9 mouse cellular contexts compared by ENCODE assay signal in genomic region chr9:120496691-120497090, GRCm38 (mm10). TPM values are rescaled to one million over a fixed set of nuclear protein-coding genes. Genes with fewer than 3 reads are reported as not detected.
DNase-seq lines count a peak whose midpoint lies in the region; ATAC-seq and TF ChIP-seq lines count a peak whose summit lies in the region.
"Had no signal": no experiment of that assay in that cellular context is flagged by ENCODE, and none has a peak within 500 bp of the region (broad histone marks: within the 10 kb centered on the region; RNA-seq: fewer than 3 reads in every experiment).

No protein-coding gene starts in this region.

- TF ChIP-seq POLR2A in small intestine, adult 2 months (IDR thresholded peaks at IDR 0.05; ENCODE audit: low read depth, low read length), result no peak

- intact Hi-C loops in gastrocnemius, postnatal 14 days (cut with DNase I; ENCODE audit: low total_unique reads), result no loop called here

- H3K9me3 ChIP-seq in heart, embryonic 12.5 days (replicated peaks), result no peaks in the 10 kb centered on the region
- no peaks in the 10 kb centered on the region for H3K9me3 ChIP-seq in lung, postnatal 0 days (ENCODE audit: low read length)

- TF ChIP-seq CTCF in lung, postnatal 0 days (IDR thresholded peaks at IDR 0.05), result peak; percentile 94
- TF ChIP-seq CTCF in small intestine, adult 2 months (IDR thresholded peaks at IDR 0.05; ENCODE audit: extremely low read depth, insufficient read length, insufficient replicate concordance, low read depth, low read length), result peak; percentile 54; the same call in 1 of the 2 replicates

- no peak overlapping the region for H3K9ac ChIP-seq in heart, embryonic 12.5 days
- no peak overlapping the region for H3K9ac ChIP-seq in lung, postnatal 0 days (replicated peaks; ENCODE audit: low read depth)

- no peak for ATAC-seq in heart, embryonic 12.5 days (ENCODE audit: insufficient number of reproducible peaks, low FRiP score)
- peak; percentile 27; the same call in 1 of the 2 replicates for ATAC-seq in lung, postnatal 0 days

- WGBS in heart, embryonic 12.5 days, result 3% methylated on average over 3 of the region's 3 CpGs
- 1% methylated on average over 3 of the region's 3 CpGs for WGBS in lung, postnatal 0 days
- 3% methylated on average over 3 of the region's 3 CpGs for WGBS in small intestine, adult 2 months

- no peak overlapping the region for H3K4me2 ChIP-seq in heart, embryonic 12.5 days
- no peak overlapping the region for H3K4me2 ChIP-seq in lung, postnatal 0 days (replicated peaks; ENCODE audit: low read depth, low read length)

- DNase-seq in heart, adult 11 months, result peak; percentile 92
- peak; percentile 70 for DNase-seq in R1 (ENCODE audit: low read depth, low spot score)
- DNase-seq in cerebellum, postnatal 4 days (ENCODE audit: low spot score in 2 of 2), result peak; percentile 43 to 75
- DNase-seq in gastrocnemius, postnatal 14 days, result peak; percentile 43
- DNase-seq in kidney, postnatal 36 days, result peak; percentile 65 to 82
- peak; percentile 80 for DNase-seq in lung, postnatal 0 days (ENCODE audit: low spot score)

- TF ChIP-seq EP300 in lung, postnatal 0 days (IDR thresholded peaks at IDR 0.05), result no peak

- H3K27ac ChIP-seq in heart, embryonic 12.5 days (ENCODE audit: poor library complexity, severe bottlenecking), result no peak overlapping the region
- H3K27ac ChIP-seq in lung, postnatal 0 days (ENCODE audit: low read length), result no peak overlapping the region
- no peak overlapping the region for H3K27ac ChIP-seq in small intestine, adult 2 months (ENCODE audit: insufficient read depth, low read depth, low read length)
- H3K27ac ChIP-seq: macrophage had no signal

- H3K4me1 ChIP-seq in heart, embryonic 12.5 days (replicated peaks), result peaks cover 17% of the 10 kb centered on the region
- H3K4me1 ChIP-seq in lung, postnatal 0 days (ENCODE audit: insufficient read depth, low read depth, low read length), result 0 out of 2 replicates have a peak, but pooled peaks cover 5% of the 10 kb centered on the region
- H3K4me1 ChIP-seq in small intestine, adult 2 months (ENCODE audit: control insufficient read depth, insufficient read depth, insufficient read length, low read length), result peaks cover 2% of the 10 kb centered on the region; the same call in 1 of the 2 replicates

- H3K4me3 ChIP-seq in heart, embryonic 12.5 days, result no peak overlapping the region
- H3K4me3 ChIP-seq in lung, postnatal 0 days (ENCODE audit: low read depth, low read length), result no peak overlapping the region
- H3K4me3 ChIP-seq in small intestine, adult 2 months (ENCODE audit: low read depth, low read length), result no peak overlapping the region

- H3K27me3 ChIP-seq in heart, embryonic 12.5 days (replicated peaks), result no peaks in the 10 kb centered on the region
- no peaks in the 10 kb centered on the region for H3K27me3 ChIP-seq in lung, postnatal 0 days (replicated peaks; ENCODE audit: insufficient read depth, low read length)
- no peaks in the 10 kb centered on the region for H3K27me3 ChIP-seq in small intestine, adult 2 months (ENCODE audit: control insufficient read depth, insufficient read depth, low read length)

- H3K36me3 ChIP-seq in heart, embryonic 12.5 days, result peaks cover 26% of the 10 kb centered on the region
- H3K36me3 ChIP-seq in lung, postnatal 0 days (ENCODE audit: insufficient read depth, low read length), result peaks cover 19% of the 10 kb centered on the region; the same call in 1 of the 2 replicates
- peaks cover 12% of the 10 kb centered on the region for H3K36me3 ChIP-seq in small intestine, adult 2 months (ENCODE audit: control insufficient read depth, insufficient read depth, low read length)

RNA-seq across cellular contexts. Expression of gene Eif1b, which starts 4.7 kb away (rescaled TPM):
- polyA plus RNA-seq in heart, embryonic 12.5 days (2016; fragmentation: Nextera tagmentation; extraction: Ambion mirVana), result 153 and 157 TPM in 2 replicates
- 10 to 100 TPM; 35.2 to 37.2 TPM for total RNA-seq in gastrocnemius, postnatal 14 days (2021)
- polyA plus RNA-seq in lung, postnatal 0 days (2015; fragmentation: Nextera tagmentation; extraction: Ambion mirVana), result 112 and 114 TPM in 2 replicates
- 17.3 and 24.1 TPM in 2 replicates for polyA plus RNA-seq in small intestine, adult 2 months (2012; rRNA removed)

RNA-seq across cellular contexts. Expression of gene Entpd3, which starts 42.9 kb away (rescaled TPM):
- polyA plus RNA-seq in heart, embryonic 12.5 days (2016; fragmentation: Nextera tagmentation; extraction: Ambion mirVana), result 0.14 and 0.37 TPM in 2 replicates
- total RNA-seq in gastrocnemius, postnatal 14 days (2021), result not detected
- polyA plus RNA-seq in lung, postnatal 0 days (2015; fragmentation: Nextera tagmentation; extraction: Ambion mirVana), result 3.6 and 4.1 TPM in 2 replicates
- polyA plus RNA-seq in small intestine, adult 2 months (2012; rRNA removed), result 1.2 and 1.6 TPM in 2 replicates
- polyA plus RNA-seq: macrophage had no signal
